Mouse (Mus musculus) layer of hippocampus, adult 11-12 months (tissue): Measurements from ENCODE around the gene Krt8.
A peak's percentile ranks its signal among the peaks of the same experiment; 100 is the strongest.

ENCODE experiments used
- DNase-seq: peaks from one replicate; pipeline ENCODE4 v3.0.0; 2022; ENCODE audit warnings: low spot score

Gene Krt8

DNA sequence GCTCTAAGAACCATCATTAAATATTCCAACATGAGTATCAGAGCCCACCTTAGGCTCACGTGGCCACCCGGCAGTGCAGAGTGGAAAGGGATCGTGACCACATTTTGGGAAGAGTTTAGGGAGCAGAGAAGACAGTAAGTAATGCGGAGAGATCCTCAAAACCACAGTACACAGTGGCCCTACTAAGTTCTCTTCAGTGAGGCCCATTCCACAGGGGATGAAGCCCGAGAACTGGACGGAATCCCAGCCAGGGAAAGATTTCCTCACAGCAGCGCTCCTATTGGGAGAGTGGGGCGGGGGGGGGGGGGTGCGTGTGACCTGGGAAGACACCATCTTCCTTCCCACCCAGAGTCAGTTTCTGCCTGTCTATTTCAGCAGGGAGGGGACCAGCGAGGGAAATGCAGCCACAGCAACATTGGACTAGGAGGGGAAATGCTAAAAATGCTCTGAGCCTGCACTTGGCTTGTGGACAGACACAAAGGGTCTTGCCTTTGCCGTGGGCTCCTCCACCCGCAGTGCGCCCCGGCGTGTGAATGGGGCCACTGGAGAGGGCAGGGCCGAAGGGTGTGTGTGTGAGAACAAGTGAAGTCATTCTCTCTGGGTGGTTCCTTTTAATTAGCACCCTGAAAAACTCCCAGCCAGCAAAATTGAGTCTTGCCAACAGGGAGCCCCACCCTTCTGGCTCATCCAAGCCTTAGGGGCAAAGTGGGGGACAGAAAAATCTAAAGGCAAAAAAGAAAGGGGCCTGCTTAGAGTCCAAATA lies 30.0 kb downstream of the Krt8 start:
- DNase-seq = no peak

GRCm38 (mm10) chr15:101973414-101974077 lies 30.7 kb downstream of the Krt8 start:
- DNase-seq = peak; percentile 99

DNA sequence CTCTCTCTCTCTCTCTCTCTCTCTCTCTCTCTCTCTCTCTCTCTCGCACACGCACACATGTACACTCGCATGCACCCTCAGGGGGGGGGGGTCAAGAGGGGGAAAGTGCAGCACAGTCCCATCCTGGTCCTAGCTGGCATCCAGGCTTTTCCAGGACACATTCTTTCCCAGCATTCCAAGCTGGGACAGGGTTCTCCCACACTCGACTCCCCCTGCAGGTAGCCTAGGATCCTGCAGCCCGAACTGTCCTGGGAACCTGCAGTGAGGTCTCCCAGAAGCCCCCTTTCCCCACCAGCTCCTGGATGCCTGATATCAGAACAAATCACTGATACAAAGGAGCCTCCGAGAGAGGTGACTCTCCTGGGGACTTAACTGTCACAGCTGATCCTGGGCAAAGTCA lies 33.7 kb downstream of the Krt8 start:
- DNase-seq = no peak

- DNase-seq = no peak
Observed at GRCm38 (mm10) chr15:101966808-101967207, 37.5 kb downstream of the Krt8 start.

DNA sequence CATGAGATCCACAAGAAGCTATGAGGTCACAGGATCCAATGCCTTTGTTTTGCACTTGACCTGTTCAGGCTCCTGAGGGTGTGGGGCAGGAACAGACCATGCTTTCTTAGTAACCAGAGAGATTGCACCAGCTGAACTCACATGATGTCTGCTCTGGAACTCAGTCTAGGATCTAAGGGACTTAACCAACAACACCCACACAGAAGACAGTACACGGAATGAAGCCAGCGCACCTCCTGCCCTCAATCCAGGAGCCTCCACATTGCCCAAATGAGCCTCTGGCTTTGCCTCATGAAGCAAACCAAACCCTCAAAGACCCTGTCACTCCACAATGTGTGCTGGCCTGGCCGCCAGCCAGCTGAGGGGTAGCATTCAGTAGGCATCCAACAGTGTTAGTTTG lies 45.4 kb downstream of the Krt8 start:
- no peak for DNase-seq

GRCm38 (mm10) chr15:101954187-101954586 lies 50.1 kb downstream of the Krt8 start, which contains the start of gene Krt78:
Gene Krt78 (minus strand): TSS chr15:101954287.
- DNase-seq = no peak

- no peak for DNase-seq
Observed at GRCm38 (mm10) chr15:101952733-101953474, 51.4 kb downstream of the Krt8 start.
